Mouse (Mus musculus) c-Kit-negative CD71-positive TER-119-positive erythroid progenitor cells, embryonic 14.5 days (primary cell): Measurements from ENCODE around the gene Hopx.

Experiments
- DNase-seq: peaks from one replicate; pipeline ENCODE4 v3.0.0-alpha.2; 2013; ENCODE audit warnings: low read depth, low spot score

Gene Hopx

DNA sequence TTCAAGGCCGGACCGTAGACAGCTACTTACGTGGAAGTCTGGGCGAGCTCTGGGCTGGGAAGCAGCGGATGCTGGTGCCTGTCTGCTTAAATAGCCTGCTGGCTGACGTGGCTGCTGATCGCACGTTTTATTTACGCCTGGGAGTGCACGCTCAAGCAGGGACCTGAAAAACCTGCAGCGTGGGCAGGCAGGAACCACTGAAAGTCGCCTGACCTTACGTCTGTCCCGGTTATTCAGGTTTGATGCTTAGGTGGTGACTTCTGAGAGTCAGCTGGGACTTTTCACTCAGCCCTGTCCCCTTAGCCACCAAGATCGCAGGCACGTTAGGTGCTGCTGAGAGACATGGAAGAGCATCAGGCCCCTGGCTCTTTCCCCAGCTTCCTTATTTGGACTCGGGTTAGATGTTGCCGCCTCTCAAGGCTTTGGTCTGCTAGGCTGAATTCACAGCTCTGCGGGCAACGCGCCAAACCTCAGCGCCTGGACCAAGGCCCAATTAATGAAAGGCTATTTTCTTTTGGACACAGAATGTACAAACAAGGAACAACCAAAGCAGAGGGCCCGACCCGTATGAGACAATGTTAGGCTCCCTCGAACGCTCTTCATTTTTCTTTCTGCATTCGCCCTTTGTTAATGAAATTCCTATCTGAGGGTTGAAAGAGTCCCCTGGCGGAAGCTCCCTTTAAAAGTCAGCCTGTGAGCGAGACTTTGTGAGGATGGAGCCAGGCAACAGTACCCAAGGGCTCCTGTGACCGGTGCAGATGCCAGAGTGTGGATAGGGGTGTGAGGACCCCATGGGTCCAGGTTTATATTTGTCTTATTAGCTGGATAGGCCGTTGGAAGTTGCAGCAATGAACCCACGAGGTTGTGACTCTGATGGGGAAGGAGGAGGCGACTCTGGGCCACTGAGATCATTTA, at the start of gene Hopx:
TSS of gene Hopx (minus strand) at position 305 of the 915 bp plus-strand sequence.
- no peak for DNase-seq

DNA sequence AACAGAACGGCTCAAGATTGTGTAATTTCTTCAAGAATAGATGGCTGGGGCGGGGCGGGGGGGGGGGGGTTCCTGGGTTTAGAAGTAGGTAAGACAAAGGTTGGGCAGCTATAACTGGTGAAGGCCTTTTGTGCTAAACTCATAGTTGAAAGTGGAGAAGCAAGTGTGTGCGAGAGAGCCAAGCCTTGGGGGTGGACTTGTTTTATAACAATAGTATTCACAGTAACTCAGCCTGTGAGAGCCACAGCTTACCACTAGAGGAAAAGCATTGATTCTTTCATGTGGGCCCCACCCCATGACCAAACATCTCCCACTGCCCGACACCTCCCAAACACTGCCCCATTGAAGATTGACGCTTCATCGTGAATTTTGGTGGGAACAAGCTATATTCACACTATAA, 48.7 kb upstream of the Hopx start:
- no peak for DNase-seq

DNA sequence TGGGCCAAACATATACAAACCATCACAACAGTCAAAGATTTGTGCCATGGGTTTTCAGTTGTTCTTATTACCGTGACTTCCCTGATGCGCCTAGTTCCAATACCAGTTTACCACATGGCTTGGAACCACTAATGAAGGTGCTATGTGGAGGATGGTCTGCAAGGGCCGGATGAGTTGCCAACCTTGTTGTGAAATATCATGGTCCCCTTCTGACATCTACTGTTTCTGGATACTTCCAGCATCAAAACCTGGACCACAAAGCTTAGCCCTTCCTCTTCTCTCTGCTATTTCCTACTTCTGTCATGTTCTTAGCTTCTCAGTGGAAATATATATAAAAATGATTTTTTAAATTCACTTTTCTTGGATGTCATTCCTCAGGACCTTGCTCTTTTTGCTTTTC, 47.6 kb upstream of the Hopx start:
- DNase-seq: no peak

DNA sequence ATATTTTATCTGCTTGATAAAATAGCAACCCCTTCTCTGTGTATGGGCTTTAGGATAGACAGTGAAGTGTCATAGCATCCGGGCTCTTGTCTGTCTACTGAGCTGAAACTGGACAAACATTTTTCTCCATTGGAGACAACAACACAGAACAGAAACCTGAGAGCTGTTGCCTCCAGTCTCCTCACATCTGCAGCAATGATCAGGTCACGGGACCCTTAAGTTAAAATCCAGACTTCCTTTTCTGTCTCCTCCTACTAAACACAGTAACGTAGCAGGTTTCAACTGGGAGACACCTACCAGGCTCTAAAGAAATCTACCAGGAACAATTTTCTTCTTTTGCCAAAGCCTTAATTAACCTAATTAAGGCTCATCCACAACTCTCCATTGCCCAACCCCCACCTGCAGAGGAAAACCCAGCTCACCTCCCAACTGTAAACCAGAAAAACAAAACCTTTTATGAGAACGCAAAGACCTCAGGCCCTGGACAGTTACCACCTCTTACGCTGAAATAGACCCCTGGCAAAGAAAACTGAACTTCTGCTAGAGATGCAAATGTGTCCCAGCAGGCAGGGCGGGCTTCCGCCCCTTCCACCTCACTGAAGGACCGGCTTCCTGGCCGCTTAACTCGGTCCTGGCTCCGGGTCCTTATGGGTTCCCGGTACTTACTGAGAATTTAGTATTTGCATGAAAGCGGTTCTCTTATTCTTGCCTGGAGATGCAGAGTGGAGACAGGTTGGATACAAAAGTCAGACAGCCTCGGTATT, 43.0 kb upstream of the Hopx start:
- DNase-seq: no peak

DNA sequence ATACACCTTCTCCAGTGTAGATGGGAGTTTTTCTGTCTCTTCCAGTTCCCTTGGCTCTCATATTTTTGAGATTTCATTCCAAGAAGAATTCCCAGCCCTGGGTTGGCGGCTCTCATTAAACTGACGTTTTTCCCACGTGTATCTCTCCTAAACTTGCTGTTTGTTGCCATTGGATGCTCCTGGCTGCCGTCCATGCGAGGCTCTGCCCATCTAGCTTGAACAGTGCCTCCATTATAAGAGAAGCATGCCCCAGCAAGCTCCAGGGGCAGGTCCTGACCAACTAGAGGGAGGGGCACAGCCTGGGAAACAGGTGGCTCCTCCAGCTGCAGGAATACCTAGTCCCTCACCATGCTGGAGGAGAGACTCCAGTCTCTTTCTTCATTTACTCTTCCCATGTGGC, 42.0 kb upstream of the Hopx start:
- DNase-seq: no peak

DNA sequence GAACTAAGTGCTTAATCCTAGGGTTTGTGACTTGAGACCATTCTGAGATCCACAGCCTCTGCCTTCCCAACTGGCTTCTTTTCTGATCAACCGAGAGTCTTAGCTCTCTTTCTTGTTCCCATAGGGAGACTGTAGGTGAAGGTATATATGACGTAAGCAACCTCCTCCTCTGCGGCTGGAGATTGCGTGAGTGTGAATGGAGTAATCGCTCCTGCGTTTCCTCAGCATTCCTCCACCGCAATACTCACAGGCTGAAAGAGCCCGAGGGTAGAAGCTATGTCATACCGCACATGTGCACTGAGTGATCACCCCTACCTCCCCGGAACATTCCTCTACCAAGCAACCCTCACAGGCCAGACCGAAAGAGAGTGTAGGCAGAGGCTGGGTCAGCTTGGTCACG, 40.6 kb upstream of the Hopx start:
- no peak for DNase-seq

DNA sequence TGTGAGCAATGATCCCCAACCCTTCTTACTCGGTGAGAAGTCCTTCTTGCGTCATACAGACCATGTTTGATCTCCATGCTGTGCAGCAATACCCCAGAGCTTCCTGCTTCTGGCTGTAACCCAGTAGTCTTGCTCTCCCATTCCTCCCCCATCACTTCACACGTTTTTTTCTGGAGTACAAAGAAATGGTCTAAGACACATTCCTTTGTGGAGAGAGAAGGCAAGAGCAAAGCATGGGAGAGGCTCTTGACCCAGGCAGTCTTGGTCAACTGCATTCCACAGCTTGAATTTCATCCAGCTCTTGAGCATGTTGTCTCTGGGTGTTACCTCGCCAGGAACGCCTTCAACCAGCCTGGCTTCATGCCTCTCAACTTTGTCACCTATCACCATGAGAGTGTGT, 39.9 kb upstream of the Hopx start:
- no peak for DNase-seq

DNA sequence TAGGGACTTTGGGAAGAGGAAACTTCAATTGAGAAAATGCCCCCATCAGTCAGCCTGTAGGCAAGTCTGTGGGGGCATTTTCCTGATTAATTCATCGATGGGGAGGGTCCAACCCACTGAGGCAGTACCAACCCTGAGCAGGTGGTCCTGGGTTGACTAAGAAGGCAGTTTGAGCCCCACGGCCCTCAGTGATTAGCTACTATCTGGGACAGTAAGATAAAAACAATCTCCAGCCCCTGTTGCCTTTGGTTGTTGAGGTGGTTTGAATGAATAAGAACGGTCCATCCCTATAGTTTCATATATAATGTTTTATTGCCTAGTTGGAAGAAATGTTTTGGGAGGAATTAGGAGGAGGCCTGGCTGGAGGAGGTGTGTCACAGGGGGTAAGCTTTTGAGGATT, 36.8 kb upstream of the Hopx start:
- no peak for DNase-seq

DNA sequence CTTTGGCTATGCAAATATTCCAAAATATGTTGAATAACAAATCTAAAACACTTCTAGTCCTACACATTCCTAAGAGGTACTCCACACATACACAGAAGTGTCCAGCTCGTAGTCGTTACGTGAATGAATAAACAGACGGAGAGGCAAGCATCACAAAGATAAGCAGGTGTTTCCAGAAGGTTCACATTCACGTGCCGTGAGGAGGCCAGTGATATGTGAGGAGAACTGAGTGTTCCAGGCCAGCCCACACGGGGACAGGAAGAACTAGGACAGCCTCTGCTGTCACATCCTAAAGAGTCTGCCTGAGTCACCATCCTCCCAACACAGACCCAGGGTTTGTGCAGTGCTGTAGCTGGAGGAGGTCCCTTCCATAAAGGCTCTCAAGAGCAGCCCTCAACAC, 36.2 kb upstream of the Hopx start:
- no peak for DNase-seq

DNA sequence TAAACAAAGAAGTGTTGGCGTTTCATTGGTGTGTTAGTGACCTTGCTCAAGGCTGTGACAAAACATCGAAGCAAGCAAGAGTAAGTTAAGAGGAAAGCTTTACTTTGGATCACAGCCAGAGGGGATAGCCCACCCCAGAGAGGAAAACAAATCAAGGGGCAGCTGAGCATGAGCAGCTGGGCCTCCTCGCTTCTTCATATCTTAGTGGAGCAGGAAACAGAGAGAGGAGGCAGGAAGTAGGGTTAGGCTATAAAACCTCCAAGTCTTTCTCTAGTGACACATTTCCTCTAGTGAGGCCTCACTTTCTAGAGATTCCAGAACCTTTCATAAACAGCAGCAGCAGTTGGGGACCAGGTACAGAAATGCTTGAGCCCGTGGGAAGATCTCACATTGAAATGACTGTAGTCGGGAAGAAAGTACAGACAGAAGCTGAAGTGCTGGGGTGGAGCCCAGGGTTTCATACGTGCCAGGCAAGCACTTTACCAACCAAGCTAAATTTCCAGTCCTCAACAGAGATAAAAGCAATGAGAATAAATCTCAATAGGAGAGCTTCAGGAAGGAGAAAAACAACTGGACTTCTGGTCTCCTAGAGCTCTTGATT, 33.2 kb upstream of the Hopx start:
- no peak for DNase-seq

DNA sequence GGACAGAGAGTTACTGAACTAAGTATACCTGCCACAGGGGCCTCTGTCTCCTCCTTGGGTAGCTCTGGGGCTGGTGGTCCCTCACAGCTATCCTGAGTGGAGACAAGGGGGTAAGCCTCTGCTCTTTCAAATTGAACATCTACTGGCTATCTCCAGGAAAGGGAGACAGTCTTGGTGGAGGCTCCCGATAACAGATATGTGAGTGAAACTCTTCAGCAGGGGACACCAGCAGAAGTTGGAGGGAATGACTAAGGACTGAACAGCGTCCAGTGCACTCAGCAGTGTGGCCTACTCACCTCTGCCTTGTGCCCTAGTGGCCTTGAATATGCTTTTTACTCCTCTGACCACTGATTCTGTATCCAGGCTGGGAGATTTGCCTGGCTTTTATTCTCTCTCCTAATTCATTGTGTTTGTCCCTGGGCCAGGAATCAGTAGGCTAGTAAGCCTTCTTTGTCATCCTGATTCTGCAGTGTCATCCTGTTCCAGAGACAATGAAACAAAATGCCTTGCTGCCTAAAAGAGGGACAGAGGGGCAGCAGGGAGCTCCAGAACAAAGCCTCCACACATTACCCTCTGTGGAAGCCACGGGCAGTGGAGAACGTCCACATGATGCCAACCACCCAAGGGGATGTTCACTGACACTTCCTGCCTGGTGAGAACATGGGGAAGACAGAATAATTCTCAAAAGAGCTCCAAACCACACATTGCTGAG, 31.7 kb upstream of the Hopx start:
- DNase-seq: no peak

DNA sequence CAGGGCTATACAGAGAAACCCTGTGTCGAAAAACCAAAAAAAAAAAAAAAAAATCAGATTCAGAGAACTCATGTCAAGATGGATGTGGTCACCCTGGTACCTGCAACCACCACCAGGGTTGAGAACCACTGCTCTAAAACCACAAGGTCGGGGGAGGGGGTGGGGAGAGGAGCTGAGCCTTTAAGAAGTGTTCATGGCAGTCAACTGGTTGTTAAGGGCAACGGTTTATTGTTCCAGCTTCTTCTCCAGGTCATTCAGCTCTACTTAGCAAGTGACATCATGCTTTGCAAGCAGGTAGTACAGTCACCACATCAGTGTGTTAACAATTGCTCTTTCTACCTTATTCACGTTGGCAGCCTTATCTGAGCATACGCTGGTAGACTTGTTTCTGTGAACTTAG, 29.7 kb upstream of the Hopx start:
- no peak for DNase-seq

DNA sequence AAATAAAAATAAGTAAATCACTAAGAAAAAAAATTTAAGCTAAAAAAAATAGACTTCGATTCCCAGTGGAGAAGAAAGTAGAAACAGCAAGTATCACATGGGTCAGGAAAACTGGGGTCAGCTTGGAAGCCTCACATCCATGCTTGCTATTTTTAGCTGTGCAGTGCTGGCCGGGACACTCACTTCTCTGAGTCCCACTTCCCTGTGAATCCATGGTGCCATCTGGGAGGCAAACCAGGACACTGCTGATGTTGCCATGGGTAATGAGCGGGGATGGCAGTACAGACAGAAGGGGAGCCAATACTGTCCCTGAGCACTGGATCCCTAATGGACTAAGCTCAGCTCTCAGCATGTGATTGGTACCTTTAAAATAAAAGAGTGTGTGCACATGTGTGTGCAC, 28.2 kb upstream of the Hopx start:
- DNase-seq: no peak

DNA sequence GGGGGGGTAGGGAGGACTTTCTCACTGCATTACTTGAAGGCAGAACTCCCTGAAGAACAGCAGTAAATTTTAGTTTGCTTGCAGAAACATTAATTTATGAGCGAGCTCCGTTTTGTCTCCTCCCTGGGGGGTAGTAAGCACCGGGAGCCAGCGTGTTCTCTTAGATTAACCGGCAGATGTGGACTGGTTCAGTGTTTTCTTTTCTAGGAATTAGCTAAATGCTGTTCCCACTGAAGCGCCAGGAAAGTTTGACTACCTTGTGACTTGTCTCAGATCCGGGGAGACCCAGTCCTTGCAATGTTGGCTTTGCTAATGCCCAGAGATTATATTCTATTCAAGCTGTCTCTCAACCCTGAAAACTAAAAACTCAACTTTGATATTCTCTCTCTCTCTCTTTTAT, 26.4 kb upstream of the Hopx start:
- no peak for DNase-seq

DNA sequence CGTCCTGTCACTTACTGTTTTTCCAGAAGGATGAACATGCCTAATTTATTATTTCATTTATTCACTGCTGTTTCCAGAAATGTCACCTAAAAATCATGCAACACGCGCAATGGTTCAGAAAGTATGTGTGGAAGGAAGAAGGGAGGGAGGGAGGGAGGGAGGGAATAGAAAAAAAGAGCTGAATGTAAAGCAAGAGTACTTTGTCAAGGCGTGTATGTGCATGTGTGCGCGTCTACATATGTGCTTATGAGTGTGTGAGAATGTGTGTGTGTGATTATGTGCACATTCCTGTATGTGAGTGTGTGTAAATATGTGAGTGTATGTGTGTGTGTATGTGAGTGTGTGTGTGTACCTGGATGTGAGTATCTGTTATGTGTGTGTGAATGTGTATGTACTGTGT, 25.9 kb upstream of the Hopx start:
- no peak for DNase-seq

DNA sequence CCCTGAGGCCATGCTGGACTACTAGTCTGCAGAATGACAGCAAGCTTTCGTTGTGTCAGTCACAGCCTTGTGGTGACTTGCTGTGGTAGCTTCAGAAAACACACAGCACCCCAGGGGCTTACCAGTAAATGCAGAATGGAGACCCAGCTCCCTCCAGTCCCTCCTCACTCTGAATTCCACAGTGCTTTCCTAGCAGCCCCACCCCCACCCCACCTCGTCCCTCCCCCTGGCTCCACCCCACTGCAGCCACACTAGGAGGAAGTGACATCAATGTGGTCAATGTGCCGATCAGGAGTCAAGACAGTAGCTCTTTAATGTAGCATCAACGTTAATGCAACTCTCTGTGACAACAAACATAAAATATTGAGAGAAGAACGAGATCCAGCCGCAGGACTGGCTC, 25.2 kb upstream of the Hopx start:
- DNase-seq: no peak

DNA sequence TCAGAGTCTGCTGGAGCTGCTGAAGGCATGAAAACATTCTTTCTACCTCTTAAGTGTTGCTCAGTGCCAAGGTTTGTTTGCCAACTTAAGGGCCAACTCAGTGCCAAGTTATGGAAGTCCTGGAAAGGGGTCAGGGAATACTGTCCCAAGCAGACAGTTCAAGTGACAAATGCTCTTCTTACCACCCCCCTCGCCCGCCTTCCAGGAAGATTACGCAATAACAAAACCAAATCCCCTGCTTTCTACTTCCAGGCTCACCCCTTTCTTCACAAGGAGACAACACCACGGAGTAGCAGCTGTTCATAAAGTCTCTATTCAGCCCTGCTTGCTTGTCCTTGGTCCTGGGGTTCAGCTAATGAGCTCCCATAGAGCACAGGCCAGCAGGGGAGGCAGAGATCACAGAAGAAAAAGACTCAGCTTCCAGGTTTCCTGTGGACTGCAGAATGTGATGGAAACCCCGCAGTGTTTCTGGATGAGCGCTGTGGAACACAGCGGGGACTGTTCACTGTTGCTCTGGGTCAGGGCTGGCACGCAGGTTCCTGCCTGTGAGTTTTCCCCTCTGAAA, 22.9 kb upstream of the Hopx start:
- DNase-seq: no peak

DNA sequence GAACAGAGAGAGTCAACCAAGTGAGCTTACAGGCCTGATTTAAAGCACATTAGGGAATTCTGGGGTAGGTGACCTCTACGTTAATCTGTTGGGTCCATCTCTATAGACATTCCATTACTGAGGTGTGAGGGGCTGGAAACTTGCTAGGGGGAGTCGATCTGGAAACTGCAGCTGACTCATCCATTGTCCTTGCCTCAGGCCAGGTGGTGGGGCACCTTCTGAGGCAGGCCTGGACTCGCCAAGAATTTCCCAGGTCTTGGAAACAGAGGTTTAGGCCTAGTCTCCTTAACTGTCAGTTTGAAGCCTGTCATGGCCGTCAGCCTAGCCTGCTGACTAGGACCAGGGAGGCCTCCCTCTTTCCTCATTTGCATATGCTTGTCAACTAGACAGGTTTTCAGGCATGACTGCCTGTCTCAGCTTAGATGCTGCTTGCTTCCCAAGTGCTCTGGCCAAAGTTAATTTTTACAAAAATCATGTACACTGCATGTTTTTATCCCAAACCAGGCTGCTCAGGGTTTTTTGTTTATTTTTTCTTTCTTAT, 21.8 kb upstream of the Hopx start:
- DNase-seq: no peak

DNA sequence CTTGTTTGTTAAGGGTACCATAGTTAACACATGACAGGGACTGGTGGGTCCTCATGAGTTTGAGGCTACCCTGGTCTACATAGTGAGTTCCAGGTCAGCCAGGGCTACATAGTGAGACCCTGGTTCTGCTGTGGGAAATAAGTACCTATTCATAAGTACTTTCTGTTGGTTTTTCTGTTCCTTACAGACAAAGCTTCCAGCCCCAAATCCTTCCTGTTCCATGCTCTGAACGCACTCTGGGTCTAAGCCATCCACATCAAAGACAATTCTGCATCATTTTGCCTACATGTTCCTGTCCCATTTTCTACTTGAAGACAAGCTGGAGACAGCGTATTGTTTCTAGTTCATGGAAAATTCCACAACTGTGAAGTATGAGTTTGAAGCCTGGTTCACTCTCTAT, 20.0 kb upstream of the Hopx start:
- no peak for DNase-seq

DNA sequence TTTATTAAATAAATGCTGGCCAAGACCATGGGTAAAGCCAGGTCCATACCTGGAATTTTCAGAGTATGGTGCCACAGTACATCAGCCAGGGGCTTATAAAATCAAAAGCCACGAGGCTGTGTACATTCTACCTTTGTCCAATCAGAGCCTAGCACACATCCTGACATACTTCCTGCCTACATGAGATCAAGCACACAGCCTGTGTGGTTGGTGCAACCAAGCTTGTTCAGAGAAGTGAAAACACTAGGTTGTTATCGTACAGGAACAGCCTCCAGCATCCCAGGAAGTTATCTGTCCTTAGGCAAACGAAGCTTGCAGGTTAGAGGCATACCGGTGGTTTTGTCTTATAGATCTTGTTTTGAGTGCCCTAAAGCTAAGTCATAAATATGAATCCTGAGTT, 19.5 kb upstream of the Hopx start:
- peak; percentile 41 for DNase-seq

DNA sequence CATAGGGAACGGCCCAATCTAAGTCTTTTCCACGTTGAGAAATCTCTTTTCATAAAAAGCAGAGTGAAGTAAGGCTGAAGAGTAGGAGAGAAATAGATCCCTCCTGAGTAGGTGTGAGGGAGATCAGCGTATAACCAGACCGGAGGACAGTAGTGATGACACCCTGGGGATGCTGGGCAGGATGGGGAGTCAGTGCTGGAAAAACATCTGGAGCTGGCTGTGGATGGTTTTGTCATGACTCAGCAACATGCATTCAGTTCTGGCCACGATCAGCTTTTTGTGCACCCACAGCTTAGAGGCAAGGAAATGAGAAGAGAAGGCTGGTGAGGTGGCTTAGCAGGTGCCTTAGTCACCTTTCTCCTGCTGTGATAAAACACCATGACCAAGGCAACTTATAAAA, 19.0 kb upstream of the Hopx start:
- DNase-seq: no peak
